Mouse (Mus musculus) layer of hippocampus, postnatal 25 days (tissue): ENCODE measurements around the gene Ccdc78. TPM values are rescaled to one million over a fixed set of nuclear protein-coding genes. Genes with fewer than 3 reads are reported as not detected.

Experiments
- DNase-seq, 2 experiments: peaks; one replicate each; pipeline ENCODE4 v3.0.0; 2022; ENCODE audit warnings: mixed read lengths in 2 of 2, low spot score in 1 of 2; ENCODE audit errors: extremely low spot score in 1 of 2
- total RNA-seq, 2 experiments: library from RNA; stranded (reverse); gene quantifications; 2 replicates each; pipeline ENCODE4 v1.2.3; 2021

Ccdc78 gene
- total RNA-seq, 2 experiments from 2014 or later: not detected

DNA sequence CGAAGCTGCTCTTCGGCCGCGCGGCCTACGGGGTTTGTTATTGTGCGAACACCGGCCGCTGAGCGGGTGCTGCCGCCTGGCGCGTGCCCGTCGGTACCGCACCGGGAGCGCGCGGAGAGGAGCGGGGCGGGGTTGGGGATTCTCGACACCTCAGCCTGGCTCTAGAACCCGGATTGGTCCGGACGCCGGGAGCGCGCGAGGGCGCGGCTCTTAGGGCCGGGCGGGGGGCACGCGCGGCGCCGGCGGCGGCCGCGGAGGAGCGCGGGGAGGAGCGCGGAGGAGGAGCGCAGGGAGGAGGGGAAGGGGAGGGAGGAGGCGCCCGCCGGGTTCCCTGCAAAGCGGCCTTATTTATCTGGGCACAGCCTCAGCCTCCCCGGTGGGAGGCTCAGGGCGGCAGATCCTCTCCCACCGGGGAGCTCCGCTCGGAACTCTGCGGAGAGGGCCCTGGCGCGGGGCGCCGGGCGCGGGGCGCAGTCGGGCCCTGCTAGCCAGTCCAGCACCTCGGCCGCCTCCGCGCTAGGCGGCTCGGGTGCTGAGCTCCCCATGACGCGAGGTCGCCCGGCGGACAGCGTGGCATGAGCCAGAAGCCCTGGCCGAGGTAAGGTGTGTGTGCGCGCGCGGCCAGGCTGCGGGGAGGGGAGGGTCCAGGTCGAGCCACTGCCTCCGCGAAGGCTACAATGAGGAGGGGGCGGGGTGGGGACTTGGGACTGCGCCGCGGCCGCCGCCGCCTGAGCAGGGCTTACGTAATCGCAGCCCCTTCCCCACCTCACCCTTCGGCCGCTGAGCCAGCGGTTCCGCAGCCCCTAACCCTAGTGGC lies 22.6 kb downstream of the Ccdc78 start, which contains the start of gene Fbxl16:
Fbxl16 (plus strand) TSS at position 297 of the 817 bp plus-strand sequence.
- DNase-seq: peak; percentile 73 to 88

DNA sequence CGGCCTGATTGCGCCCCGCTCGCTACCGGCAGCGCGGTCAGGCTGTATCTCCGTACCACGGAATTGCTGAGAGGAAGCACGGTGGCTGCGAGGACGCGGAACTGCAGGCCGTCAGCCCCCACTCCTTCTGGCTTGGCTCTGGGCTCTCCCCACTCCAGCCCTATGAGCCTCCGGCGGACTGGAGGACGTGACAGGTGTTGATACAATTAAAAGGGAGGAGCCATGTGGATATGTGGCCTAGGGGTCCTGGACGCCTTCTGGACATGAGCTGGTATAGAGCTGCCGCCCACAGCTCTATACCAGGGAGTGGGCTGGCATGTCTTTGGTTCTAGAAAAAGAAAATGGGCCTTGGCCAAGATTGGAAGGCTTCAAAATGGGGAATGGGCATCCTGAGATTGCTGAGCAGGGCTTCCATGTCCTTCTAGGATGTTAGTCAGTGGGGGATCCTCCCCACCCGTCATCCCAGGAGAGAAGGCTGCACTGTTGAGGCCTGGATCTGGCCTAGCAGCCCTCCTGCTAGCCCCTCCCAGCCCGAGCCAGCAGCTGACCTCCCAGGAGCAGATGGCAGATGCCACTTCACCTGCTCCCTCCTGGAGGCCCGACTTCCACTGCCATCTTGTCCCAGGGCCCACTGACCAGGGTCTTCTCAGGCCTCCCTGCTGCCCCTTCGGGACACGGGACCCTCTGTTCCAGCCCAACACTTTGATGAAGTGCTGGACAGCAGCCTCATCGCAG lies 23.4 kb downstream of the Ccdc78 start:
- DNase-seq: no peak

GRCm38 (mm10) chr17:25810890-25811289 lies 24.5 kb downstream of the Ccdc78 start:
- DNase-seq: no peak

GRCm38 (mm10) chr17:25813471-25813870 lies 27.1 kb downstream of the Ccdc78 start:
- peak in 1 of 2 experiments; percentile 78 for DNase-seq

- no peak for DNase-seq
Observed at GRCm38 (mm10) chr17:25817662-25818061, 31.3 kb downstream of the Ccdc78 start.

DNA sequence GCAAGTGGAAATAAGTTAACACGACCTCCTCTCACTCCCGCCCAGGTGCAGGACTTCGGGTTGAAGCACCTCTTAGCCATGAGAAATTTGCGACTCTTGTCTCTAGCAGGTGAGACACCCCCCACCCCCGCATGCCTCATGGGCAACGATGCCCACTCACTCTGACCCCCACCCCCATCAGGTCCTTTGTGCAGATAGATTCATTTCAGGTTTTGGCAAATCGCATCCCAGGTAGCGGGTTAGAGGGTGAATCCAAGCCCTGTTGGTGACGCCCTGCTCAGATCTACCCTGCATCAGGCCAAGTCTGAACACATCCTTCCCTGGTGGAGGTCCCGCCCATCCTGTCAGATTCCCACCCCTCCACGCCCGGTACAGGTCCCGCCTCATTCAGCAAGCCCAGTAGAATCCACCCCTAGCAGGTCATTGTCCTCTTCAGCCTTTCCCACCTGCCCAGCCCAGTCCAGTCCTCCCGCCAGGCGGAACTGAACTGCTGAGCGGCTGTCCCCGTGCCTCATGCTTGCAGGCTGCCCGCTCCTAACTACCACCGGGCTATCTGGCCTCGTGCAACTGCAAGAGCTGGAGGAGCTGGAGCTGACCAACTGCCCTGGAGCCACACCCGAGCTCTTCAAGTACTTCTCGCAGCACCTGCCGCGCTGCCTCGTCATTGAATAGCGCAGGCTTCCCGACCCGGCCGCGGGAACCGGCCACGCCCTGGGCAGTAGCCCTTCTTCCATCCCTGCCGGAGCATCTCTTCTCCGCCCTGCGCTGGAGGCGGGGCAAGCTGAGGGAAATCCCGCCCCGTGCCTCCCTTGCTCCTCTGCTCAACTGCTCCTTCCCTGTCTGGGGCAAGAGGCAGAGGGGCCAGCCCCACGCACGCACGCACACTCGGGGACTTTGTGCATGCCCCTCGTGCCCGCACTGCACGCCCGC lies 32.7 kb downstream of the Ccdc78 start:
- DNase-seq: no peak

GRCm38 (mm10) chr17:25823452-25823851 lies 37.1 kb downstream of the Ccdc78 start, which contains the start of gene Wdr24:
Gene Wdr24, plus strand, starts transcription at chr17:25823627.
- DNase-seq: peak in 1 of 2 experiments; percentile 68

DNA sequence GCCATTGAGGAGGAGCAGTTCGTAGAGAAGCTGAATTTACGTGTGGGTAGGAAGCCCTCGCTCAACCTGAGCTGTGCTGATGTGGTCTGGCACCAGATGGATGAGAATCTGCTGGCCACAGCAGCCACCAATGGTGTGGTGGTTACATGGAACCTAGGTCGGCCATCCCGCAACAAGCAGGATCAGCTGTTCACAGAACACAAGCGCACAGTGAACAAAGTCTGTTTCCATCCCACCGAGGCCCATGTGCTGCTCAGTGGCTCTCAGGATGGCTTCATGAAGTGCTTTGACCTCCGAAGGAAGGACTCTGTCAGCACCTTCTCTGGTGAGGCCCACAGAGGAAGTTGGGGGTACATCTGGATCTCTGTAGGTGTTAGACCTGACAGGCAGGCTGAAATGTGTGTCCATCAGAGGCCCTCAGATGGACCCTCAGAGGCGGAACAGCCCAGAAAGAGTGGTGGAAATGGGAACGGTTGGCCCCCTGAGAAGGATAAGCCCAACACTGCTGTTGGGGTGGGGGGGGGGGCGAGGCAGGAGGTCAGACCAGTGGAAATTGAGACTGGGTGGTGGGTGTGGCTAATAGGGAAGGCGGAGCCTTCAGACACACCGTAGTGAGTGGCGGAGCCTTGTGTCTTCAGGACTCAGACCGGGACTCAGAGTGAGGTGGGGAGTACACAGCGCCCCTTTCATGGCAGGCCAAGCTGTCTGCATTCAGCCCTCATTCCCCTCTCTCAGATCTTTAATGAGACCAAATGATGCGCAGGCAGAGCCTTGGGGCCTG lies 38.2 kb downstream of the Ccdc78 start:
- no peak for DNase-seq

GRCm38 (mm10) chr17:25825311-25825710 lies 38.9 kb downstream of the Ccdc78 start:
- no peak for DNase-seq

GRCm38 (mm10) chr17:25825984-25826570 lies 39.7 kb downstream of the Ccdc78 start:
- no peak for DNase-seq

- DNase-seq: no peak
Observed at GRCm38 (mm10) chr17:25827011-25827410, 40.6 kb downstream of the Ccdc78 start.

GRCm38 (mm10) chr17:25827546-25828222 lies 41.3 kb downstream of the Ccdc78 start:
- no peak for DNase-seq

GRCm38 (mm10) chr17:25828223-25828594 lies 41.8 kb downstream of the Ccdc78 start:
- no peak for DNase-seq

- peak; percentile 70 to 76 for DNase-seq
Observed at GRCm38 (mm10) chr17:25828712-25829557, 42.6 kb downstream of the Ccdc78 start, which contains the start of gene Jmjd8. Gene Jmjd8, plus strand, starts transcription at chr17:25828867.

- no peak for DNase-seq
Observed at GRCm38 (mm10) chr17:25829558-25830017, 43.2 kb downstream of the Ccdc78 start.

- no peak for DNase-seq
Observed at GRCm38 (mm10) chr17:25830200-25830753, 43.9 kb downstream of the Ccdc78 start.

GRCm38 (mm10) chr17:25830806-25831431 lies 44.5 kb downstream of the Ccdc78 start:
- DNase-seq: no peak
